Mouse (Mus musculus): ENCODE data around the gene Uqcr10.
"Not testable (repeated sequence)": the region's sequence is repeated elsewhere in the genome, so short reads cannot be mapped to it uniquely, and the experiment has no call there.

Gene Uqcr10

GRCm38 (mm10) chr11:4714727-4715126 lies 10.6 kb upstream of the Uqcr10 start:
- no peak for DNase-seq (ENCODE audit: low spot score)

- DNase-seq (ENCODE audit: low spot score) = no peak
These were observed 8.7 kb upstream of the Uqcr10 start for GRCm38 (mm10) chr11:4712822-4713221.

GRCm38 (mm10) chr11:4710188-4710587 lies 6.0 kb upstream of the Uqcr10 start:
- DNase-seq (ENCODE audit: low spot score) = not testable (repeated sequence)

GRCm38 (mm10) chr11:4705178-4705577 lies 1.0 kb upstream of the Uqcr10 start:
- DNase-seq (ENCODE audit: low spot score) = no peak

- peak; percentile 59 for DNase-seq (ENCODE audit: low spot score)
These were observed 462 bp downstream of the Uqcr10 start for GRCm38 (mm10) chr11:4703688-4704071.

GRCm38 (mm10) chr11:4700726-4701125 lies 3.4 kb downstream of the Uqcr10 start:
- DNase-seq (ENCODE audit: low spot score) = no peak

GRCm38 (mm10) chr11:4697043-4697983 lies 6.8 kb downstream of the Uqcr10 start:
- DNase-seq (ENCODE audit: low spot score) = peak; percentile 69

- DNase-seq (ENCODE audit: low spot score) = no peak
These were observed 12.0 kb downstream of the Uqcr10 start for GRCm38 (mm10) chr11:4692162-4692561.

GRCm38 (mm10) chr11:4691213-4691612 lies 12.9 kb downstream of the Uqcr10 start:
- DNase-seq (ENCODE audit: low spot score) = no peak

- DNase-seq (ENCODE audit: low spot score) = no peak
These were observed 13.8 kb downstream of the Uqcr10 start for GRCm38 (mm10) chr11:4690353-4690752.

- no peak for DNase-seq (ENCODE audit: low spot score)
These were observed 15.3 kb downstream of the Uqcr10 start for GRCm38 (mm10) chr11:4688632-4689380.

GRCm38 (mm10) chr11:4687874-4688273 lies 16.3 kb downstream of the Uqcr10 start:
- no peak for DNase-seq (ENCODE audit: low spot score)

- DNase-seq (ENCODE audit: low spot score) = no peak
These were observed 17.1 kb downstream of the Uqcr10 start for GRCm38 (mm10) chr11:4687027-4687426.

GRCm38 (mm10) chr11:4685510-4685909 lies 18.6 kb downstream of the Uqcr10 start:
- no peak for DNase-seq (ENCODE audit: low spot score)

GRCm38 (mm10) chr11:4685071-4685470 lies 19.1 kb downstream of the Uqcr10 start:
- DNase-seq (ENCODE audit: low spot score) = no peak

GRCm38 (mm10) chr11:4684186-4684585 lies 20.0 kb downstream of the Uqcr10 start:
- DNase-seq (ENCODE audit: low spot score) = no peak

- DNase-seq (ENCODE audit: low spot score) = no peak
These were observed 20.6 kb downstream of the Uqcr10 start for GRCm38 (mm10) chr11:4683516-4683915.

GRCm38 (mm10) chr11:4680126-4680525 lies 24.0 kb downstream of the Uqcr10 start:
- DNase-seq (ENCODE audit: low spot score) = no peak

GRCm38 (mm10) chr11:4679441-4679832 lies 24.7 kb downstream of the Uqcr10 start:
- no peak for DNase-seq (ENCODE audit: low spot score)

- no peak for DNase-seq (ENCODE audit: low spot score)
These were observed 25.3 kb downstream of the Uqcr10 start for GRCm38 (mm10) chr11:4678700-4679440.

GRCm38 (mm10) chr11:4677250-4677872 lies 26.8 kb downstream of the Uqcr10 start:
- peak; percentile 47 for DNase-seq (ENCODE audit: low spot score)

- DNase-seq (ENCODE audit: low spot score) = no peak
These were observed 28.4 kb downstream of the Uqcr10 start for GRCm38 (mm10) chr11:4675693-4676092.

Data from MN1 (cell line).